Mouse (Mus musculus) thymus, postnatal 4 days (tissue): ENCODE measurements around the gene Drap1.

ENCODE experiments used
- DNase-seq: peaks from one replicate; pipeline ENCODE4 v3.0.0; 2021

Gene Drap1

GRCm38 (mm10) chr19:5419630-5420029 lies 5.1 kb downstream of the Drap1 start:
- DNase-seq, result no peak

- DNase-seq, result no peak
Measured at GRCm38 (mm10) chr19:5418750-5419466, 5.9 kb downstream of the Drap1 start.

GRCm38 (mm10) chr19:5414534-5414957 lies 10.2 kb downstream of the Drap1 start:
- no peak for DNase-seq

- DNase-seq, result no peak
Measured at GRCm38 (mm10) chr19:5413840-5414239, 10.9 kb downstream of the Drap1 start.

GRCm38 (mm10) chr19:5411961-5412360 lies 12.8 kb downstream of the Drap1 start:
- no peak for DNase-seq

GRCm38 (mm10) chr19:5410641-5411040 lies 14.1 kb downstream of the Drap1 start:
- DNase-seq, result no peak

GRCm38 (mm10) chr19:5409068-5409467 lies 15.7 kb downstream of the Drap1 start:
- no peak for DNase-seq

GRCm38 (mm10) chr19:5408057-5409001 lies 16.4 kb downstream of the Drap1 start:
- no peak for DNase-seq

GRCm38 (mm10) chr19:5407133-5407532 lies 17.6 kb downstream of the Drap1 start:
- peak; percentile 80 for DNase-seq

GRCm38 (mm10) chr19:5406531-5407126 lies 18.1 kb downstream of the Drap1 start:
- DNase-seq, result peak; percentile 45

- DNase-seq, result no peak
Measured at GRCm38 (mm10) chr19:5405924-5406323, 18.9 kb downstream of the Drap1 start.

- DNase-seq, result peak; percentile 9
Measured at GRCm38 (mm10) chr19:5402293-5402692, 22.5 kb downstream of the Drap1 start, which contains the start of gene Tsga10ip. TSS of gene Tsga10ip (minus strand) at chr19:5402526.

GRCm38 (mm10) chr19:5401073-5401472 lies 23.7 kb downstream of the Drap1 start:
- DNase-seq, result peak; percentile 37

GRCm38 (mm10) chr19:5395371-5395770 lies 29.4 kb downstream of the Drap1 start:
- DNase-seq, result no peak

- DNase-seq, result no peak
Measured at GRCm38 (mm10) chr19:5394168-5394567, 30.6 kb downstream of the Drap1 start.

GRCm38 (mm10) chr19:5392892-5393291 lies 31.9 kb downstream of the Drap1 start:
- DNase-seq, result no peak

GRCm38 (mm10) chr19:5390416-5390815 lies 34.4 kb downstream of the Drap1 start:
- DNase-seq, result peak; percentile 61

GRCm38 (mm10) chr19:5389647-5390046 lies 35.1 kb downstream of the Drap1 start:
- peak; percentile 81 for DNase-seq

- peak; percentile 94 for DNase-seq
Measured at GRCm38 (mm10) chr19:5388588-5389242, 36.1 kb downstream of the Drap1 start, which contains the start of gene Sart1. TSS of gene Sart1 (minus strand) at chr19:5388703.

GRCm38 (mm10) chr19:5388011-5388441 lies 36.8 kb downstream of the Drap1 start:
- peak; percentile 73 for DNase-seq

GRCm38 (mm10) chr19:5384715-5385114 lies 40.1 kb downstream of the Drap1 start:
- DNase-seq, result no peak

- no peak for DNase-seq
Measured at GRCm38 (mm10) chr19:5383326-5383725, 41.5 kb downstream of the Drap1 start.

- DNase-seq, result no peak
Measured at GRCm38 (mm10) chr19:5377446-5377845, 47.3 kb downstream of the Drap1 start.
